Mouse (Mus musculus): ENCODE measurements around the gene Rtn2. TPM values are rescaled to one million over a fixed set of nuclear protein-coding genes. Genes with fewer than 3 reads are reported as not detected.
"Not testable (repeated sequence)": the region's sequence is repeated elsewhere in the genome, so short reads cannot be mapped to it uniquely, and the experiment has no call there.

Gene Rtn2
- total RNA-seq, 2 experiments from 2014 or later = 19.3 to 28.8 TPM

DNA sequence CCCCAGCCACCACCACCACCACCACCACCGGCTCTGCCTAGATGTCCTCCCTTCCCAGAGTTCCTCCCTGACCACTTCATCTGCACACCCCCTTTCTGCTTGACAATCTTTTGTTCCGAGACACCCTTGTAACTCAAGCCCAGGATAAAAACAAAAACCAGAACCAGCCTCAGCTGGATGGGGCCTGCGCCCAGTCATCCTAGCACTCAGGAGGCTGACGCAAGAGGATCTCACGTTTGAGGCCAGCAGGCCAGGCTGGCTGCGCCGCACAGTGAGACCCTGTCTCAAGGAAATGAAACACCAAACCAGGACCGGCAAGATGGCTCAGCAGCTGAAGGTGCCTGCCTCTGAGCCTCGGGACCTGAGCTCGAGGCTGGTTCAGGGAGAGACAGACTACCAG is 15.4 kb upstream of the Rtn2 start:
- no peak for DNase-seq (ENCODE audit: low spot score in 2 of 2)

GRCm38 (mm10) chr7:19268993-19269681 is 13.3 kb upstream of the Rtn2 start:
- DNase-seq (ENCODE audit: low spot score in 2 of 2) = no peak

DNA sequence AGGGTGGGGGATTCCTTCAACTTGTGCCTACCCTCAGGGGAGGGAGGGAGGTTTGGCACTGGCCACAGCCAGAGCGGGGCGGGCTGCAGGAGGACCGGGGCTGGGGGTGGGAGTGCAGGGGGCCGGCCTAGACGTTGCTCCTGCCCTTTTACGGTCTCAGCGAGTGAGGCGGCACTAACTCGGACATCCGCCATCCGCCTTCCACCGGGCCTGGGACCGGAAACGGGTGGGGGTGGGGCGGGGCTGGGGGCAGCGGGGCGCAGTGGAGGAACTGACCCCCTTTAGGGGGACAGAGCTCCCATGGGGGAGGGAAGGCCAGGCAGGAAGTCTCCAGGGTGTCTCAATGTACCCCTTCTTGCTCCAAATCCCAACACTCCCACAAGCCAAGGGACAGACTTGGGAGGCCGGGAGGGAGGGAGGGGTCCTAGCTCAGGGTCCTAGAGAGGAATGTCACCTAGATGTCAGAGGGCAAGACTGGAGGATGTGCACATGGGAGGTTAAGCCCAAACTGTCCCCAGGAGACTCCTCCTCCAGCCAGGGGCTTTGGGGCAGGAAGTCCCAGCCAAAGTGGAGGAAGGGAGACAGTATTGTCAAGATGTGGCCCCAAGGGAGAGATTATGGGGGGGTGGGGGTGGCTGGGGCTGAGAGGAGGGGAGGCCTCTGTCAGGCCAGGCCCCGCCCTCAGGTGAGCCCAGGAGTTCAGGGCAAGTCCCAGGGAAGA is 12.5 kb upstream of the Rtn2 start:
- DNase-seq (ENCODE audit: low spot score in 2 of 2) = peak in 1 of 2 experiments; percentile 39

DNA sequence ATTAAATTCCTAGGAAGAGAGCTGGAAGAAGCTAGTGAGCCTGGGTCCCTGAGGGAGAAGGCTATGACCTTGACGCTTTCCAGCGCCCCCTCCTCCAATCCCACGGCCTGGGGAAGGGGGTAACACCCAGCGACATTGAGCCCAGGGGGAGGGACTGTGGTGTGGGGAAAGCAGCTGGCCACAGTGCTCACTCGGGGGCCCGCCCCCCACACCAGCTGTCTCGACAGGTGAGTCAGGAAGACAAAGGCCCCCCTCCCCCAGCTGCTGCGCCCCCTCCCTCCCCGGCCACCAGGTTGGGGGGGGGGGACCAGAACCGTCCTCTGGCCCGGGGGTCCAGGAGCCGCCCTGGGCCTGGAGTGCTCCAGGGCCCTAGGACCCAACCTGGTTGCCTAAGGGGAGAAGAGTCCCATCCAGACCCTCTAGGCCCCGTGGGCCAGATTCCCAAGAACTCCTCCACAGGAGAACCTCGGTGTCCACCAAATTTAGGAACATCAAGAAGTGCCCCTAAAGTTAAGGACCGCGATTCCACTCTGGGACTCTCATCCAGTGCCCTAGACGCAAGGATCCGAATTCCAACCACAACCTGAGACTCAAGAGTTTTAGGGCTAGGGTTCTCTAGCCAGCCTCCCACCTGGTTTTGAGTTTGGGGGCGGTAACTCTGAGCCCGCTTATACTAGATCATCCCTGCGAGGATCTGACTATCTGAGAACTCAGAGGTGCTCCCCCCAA is 11.8 kb upstream of the Rtn2 start:
- DNase-seq (ENCODE audit: low spot score in 2 of 2) = no peak

GRCm38 (mm10) chr7:19271238-19272172 is 10.9 kb upstream of the Rtn2 start, which contains the start of gene Vasp:
Vasp (minus strand) TSS chr7:19271817.
- DNase-seq (ENCODE audit: low spot score in 2 of 2) = peak; percentile 61 to 77

DNA sequence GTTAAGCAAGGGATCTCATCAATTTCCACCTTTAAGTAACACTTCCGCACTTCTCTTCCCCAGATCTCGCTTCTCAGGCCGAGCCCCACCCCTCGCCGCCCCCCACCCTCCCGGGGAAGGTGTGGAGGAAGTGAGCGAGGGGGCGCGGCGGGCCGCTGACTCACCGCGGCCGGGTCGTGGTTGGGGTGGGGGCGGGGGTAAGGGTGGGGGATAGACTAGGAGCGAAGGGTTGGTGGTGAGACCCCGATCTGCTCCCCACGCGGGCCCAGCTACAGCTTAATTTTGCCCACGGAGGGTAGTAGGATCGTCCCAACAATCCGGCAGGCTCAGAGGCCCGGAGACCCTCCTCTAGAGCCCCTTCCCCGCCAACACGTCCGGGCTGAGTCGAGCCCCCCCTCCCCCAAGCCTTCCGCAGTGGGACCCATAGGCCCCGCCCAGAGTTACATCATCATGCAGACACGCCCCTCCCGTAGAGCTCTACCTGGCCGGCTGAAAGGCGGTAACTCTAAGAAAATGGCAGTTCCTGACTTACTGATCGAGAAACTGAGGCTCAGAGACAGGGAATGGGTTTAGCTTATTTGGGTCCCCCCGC is 10.2 kb upstream of the Rtn2 start:
- DNase-seq (ENCODE audit: low spot score in 2 of 2) = peak in 1 of 2 experiments; percentile 50

GRCm38 (mm10) chr7:19276253-19276652 is 6.2 kb upstream of the Rtn2 start:
- DNase-seq (ENCODE audit: low spot score in 2 of 2) = no peak

DNA sequence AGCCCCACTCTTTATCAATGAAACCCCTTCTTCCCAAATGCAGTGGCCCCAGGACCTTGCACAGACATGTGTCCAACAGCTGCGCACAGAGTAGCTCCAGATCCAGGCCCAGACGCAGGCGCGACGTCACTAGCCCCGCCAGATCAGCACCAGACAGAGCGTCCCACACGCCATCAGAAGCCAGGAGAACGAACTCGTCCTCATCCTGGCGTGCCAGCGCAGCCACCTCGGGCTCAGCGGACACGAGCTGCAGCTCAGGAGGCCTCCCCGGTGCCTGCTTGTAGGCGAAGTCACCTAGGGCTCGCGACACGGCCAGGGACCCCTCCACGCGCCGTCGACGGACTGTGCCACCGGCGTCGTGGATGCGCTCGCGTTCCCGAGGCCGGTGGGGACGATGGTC is 3.4 kb upstream of the Rtn2 start:
- no peak for DNase-seq (ENCODE audit: low spot score in 2 of 2)

- DNase-seq (ENCODE audit: low spot score in 2 of 2) = no peak
These were observed 2.8 kb upstream of the Rtn2 start, which contains the start of gene Ppm1n for GRCm38 (mm10) chr7:19279581-19280114. Ppm1n (minus strand) TSS chr7:19280064.

DNA sequence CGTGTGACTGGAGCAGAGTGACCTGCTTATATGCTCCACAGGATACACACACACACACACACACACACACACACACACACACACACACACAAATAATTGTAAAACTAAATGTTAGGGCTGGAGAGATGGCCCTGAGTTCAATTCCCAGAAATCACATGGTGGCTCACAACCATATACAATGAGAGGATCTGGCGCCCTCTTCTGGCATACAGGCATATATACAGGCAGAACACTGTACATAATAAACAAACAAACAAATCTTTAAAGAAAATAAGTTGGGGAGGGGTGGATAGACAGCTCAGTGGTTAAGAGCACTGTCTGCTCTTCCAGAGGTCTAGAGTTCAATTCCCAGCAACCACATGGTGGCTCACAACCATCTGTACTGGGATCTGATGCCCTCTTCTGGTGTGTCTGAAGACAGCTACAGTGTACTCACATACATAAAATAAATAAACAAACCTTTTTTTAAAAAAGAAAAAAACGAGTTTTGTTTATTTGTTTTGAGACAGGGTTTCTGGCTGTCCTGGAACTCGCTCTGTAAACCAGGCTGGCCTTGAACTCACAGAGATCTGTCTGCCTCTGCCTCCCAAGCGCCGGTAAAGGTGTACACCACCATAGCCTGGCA is 632 bp upstream of the Rtn2 start:
- DNase-seq (ENCODE audit: low spot score in 2 of 2) = not testable (repeated sequence)

DNA sequence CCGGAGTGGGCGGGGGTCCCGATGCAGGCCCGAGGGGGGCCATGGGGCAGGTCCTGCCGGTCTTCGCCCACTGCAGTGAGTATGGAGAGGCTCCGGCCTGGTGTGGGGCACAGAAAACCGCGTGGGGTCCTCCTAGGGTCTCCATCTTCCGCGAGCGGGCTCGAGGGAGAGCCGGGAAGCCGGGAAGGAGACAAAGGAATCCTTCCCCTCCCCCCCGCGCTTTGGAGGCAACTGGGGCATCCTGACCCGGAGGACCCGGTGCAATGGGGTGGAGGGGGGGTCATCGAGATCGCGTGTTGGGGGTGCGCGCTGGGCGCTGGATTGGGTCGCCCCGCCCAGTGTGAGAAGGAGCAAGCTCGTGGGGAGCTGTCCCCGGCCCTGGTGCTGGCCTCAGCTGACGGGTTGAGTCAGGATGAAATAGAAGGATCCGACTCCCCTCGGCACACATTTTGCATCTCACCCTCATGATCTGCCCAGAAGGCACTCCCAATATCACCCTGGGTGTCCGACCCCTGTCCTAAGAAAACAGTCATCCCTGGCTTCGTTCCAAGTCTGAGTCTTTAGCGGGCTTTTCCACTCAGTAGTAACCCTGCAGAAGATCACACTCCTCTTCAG is 474 bp downstream of the Rtn2 start:
- DNase-seq (ENCODE audit: low spot score in 2 of 2) = peak; percentile 48 to 55

DNA sequence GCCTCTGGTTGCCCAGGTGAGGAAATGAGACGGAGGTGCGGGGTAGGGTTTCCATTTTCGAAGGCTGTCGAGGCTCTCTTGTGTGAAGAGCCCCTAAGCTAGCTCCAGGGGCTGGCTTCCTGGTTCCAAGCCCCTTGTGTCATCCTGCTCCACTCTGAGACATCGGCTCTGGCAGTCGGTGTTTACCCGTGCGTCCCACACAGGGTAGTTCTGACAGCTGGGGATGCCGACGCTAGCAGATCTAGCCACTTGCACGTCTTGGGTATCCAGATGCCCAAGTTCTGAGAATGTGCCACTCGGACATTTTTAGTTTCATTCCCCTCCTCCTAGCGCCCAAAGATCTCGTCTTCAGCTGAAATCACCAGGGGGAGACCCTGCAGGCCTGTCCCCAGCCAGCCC is 981 bp downstream of the Rtn2 start:
- no peak for DNase-seq (ENCODE audit: low spot score in 2 of 2)

DNA sequence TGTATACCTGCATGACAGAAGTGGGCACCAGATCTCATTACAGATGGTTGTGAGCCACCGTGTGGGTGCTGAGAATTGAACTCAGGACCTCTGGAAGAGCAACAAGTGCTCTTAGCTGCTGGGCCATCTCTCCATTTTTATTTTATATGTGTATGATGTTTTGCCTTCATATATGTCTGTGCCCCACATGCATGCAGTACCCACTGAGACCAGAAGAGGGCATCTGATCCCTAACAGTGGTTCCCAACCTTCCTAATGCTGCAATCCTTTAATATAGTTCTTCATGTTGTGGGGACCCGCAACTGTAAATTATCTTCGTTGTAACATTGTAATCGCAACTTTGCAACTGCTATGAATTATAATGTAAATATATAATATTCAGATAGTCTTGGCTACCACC is 2.3 kb downstream of the Rtn2 start:
- no peak for DNase-seq (ENCODE audit: low spot score in 2 of 2)

DNA sequence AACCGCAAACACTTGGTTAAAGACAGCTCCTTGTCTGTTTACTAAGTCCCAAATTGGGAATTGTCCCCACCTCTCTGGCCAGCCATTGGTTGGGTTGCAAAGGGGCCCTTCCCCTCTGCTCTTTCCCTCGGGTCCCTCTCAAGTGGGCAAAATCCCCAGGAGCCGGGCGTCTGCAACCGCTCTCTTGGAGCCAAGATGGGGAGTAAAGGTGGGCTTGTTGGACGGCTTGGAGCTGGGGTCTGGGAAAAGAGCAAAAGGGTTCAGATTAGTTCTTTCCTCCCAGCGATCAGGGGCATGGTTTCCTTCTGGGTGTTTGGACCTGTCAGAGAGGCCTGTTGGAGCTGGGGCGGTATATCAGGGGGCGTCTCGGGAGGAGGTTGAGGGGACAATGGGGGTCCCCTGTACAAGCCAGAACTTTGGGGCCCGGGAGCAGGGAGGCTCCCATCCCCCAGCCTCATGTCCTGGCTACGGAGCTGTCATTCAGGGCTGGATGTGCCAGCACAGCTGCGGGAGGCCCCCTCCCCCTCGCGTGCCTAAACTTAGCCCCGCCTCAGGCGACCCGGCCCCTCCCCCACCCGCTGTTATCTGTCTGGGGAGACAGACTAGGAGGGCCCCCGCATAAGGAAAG is 8.7 kb downstream of the Rtn2 start:
- DNase-seq (ENCODE audit: low spot score in 2 of 2) = no peak

- DNase-seq (ENCODE audit: low spot score in 2 of 2) = peak; percentile 96
These were observed 13.2 kb downstream of the Rtn2 start for GRCm38 (mm10) chr7:19295503-19296185.

GRCm38 (mm10) chr7:19297034-19297433 is 14.6 kb downstream of the Rtn2 start:
- no peak for DNase-seq (ENCODE audit: low spot score in 2 of 2)

DNA sequence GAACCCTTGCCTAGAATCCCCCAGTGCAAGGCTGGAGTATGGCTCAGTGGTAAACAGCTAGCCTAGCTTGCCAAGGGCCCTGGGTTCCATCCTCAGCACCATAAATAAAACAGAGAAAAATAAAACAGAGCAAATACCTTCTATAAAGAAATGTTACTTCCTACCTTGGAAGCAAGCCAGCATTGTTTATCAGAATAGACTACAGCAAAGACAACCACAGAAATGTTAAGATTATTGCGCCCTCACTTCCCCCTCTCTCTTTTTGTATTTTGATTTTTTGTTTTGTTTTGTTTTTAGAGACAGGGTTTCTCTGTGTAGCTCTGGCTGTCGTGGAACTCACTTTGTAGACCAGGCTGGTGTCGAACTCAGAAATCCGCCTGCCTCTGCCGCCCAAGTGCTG is 15.4 kb downstream of the Rtn2 start:
- no peak for DNase-seq (ENCODE audit: low spot score in 2 of 2)

- no peak for DNase-seq (ENCODE audit: low spot score in 2 of 2)
These were observed 16.8 kb downstream of the Rtn2 start for GRCm38 (mm10) chr7:19299194-19299593.
